Comparison of ENCODE assay signal across 9 mouse cellular contexts in genomic region chr1:134103861-134104260, GRCm38 (mm10). TPM values are rescaled to one million over a fixed set of nuclear protein-coding genes. Genes with fewer than 3 reads are reported as not detected.
DNase-seq lines count a peak whose midpoint lies in the region; ATAC-seq and TF ChIP-seq lines count a peak whose summit lies in the region.
"Had no signal": no experiment of that assay in that cellular context is flagged by ENCODE, and none has a peak within 500 bp of the region (broad histone marks: within the 10 kb centered on the region; RNA-seq: fewer than 3 reads in every experiment).

No protein-coding gene starts in this region.

- H3K4me2 ChIP-seq in lung, postnatal 0 days (replicated peaks; ENCODE audit: low read depth, low read length) = no peak overlapping the region
- no peak overlapping the region for H3K4me2 ChIP-seq in neural tube, embryonic 14.5 days (ENCODE audit: low read depth, low read length)

- WGBS in lung, postnatal 0 days = 54% methylated on average over 5 of the region's 5 CpGs
- 69% methylated on average over 5 of the region's 5 CpGs for WGBS in heart, embryonic 10.5 days
- 52% methylated on average over 5 of the region's 5 CpGs for WGBS in neural tube, embryonic 14.5 days

- peak; percentile 57 to 63 for DNase-seq in cerebellum, postnatal 14 days
- DNase-seq in cerebellum, adult 9-10 months = no peak
- peak; percentile 80 for DNase-seq in lung, postnatal 0 days (ENCODE audit: low spot score)
- no peak for DNase-seq in lung, adult 18-20 months
- no peak for DNase-seq in heart, embryonic 10.5 days (ENCODE audit: low spot score)
- DNase-seq in kidney, postnatal 10 days = no peak

- H3K9me3 ChIP-seq in lung, postnatal 0 days (ENCODE audit: low read length) = no peaks in the 10 kb centered on the region
- no peaks in the 10 kb centered on the region for H3K9me3 ChIP-seq in heart, embryonic 10.5 days
- H3K9me3 ChIP-seq in neural tube, embryonic 14.5 days (ENCODE audit: control insufficient read depth, low read length) = no peaks in the 10 kb centered on the region
- H3K9me3 ChIP-seq: megakaryocyte, embryonic 14.5 days had no signal

- no peak; the same call in 1 of the 2 replicates for TF ChIP-seq EP300 in lung, postnatal 0 days (IDR thresholded peaks at IDR 0.05)

- peak; percentile 29 for ATAC-seq in lung, postnatal 0 days
- ATAC-seq in neural tube, embryonic 14.5 days (ENCODE audit: low read depth) = no peak
- ATAC-seq in monocyte, adult 5-6 weeks (replicated peaks; ENCODE audit: insufficient number of reproducible peaks, low FRiP score, low TSS enrichment, poor library complexity, severe bottlenecking) = no peak

- H3K4me3 ChIP-seq in lung, postnatal 0 days (ENCODE audit: low read depth, low read length) = no peak overlapping the region
- no peak overlapping the region for H3K4me3 ChIP-seq in heart, embryonic 10.5 days
- H3K4me3 ChIP-seq in neural tube, embryonic 14.5 days (ENCODE audit: low read depth, low read length) = no peak overlapping the region
- H3K4me3 ChIP-seq: megakaryocyte, embryonic 14.5 days had no signal

- no peaks in the 10 kb centered on the region for H3K36me3 ChIP-seq in lung, postnatal 0 days (ENCODE audit: insufficient read depth, low read length)
- no peaks in the 10 kb centered on the region for H3K36me3 ChIP-seq in heart, embryonic 10.5 days
- no peaks in the 10 kb centered on the region for H3K36me3 ChIP-seq in neural tube, embryonic 14.5 days (ENCODE audit: control insufficient read depth, insufficient read depth, low read length)

- H3K4me1 ChIP-seq in lung, postnatal 0 days (ENCODE audit: insufficient read depth, low read depth, low read length) = peaks cover 26% of the 10 kb centered on the region
- peaks cover 31% of the 10 kb centered on the region for H3K4me1 ChIP-seq in heart, embryonic 10.5 days
- H3K4me1 ChIP-seq in neural tube, embryonic 14.5 days (ENCODE audit: control insufficient read depth, insufficient read depth, low read length) = peaks cover 3% of the 10 kb centered on the region

- TF ChIP-seq CTCF in lung, postnatal 0 days (IDR thresholded peaks at IDR 0.05) = no peak

- no peak overlapping the region for H3K9ac ChIP-seq in lung, postnatal 0 days (replicated peaks; ENCODE audit: low read depth)
- H3K9ac ChIP-seq in neural tube, embryonic 14.5 days (replicated peaks; ENCODE audit: low read depth, low read length) = no peak overlapping the region

- no peaks in the 10 kb centered on the region for H3K27me3 ChIP-seq in lung, postnatal 0 days (replicated peaks; ENCODE audit: insufficient read depth, low read length)
- peaks cover 19% of the 10 kb centered on the region for H3K27me3 ChIP-seq in heart, embryonic 10.5 days (ENCODE audit: insufficient read depth, poor library complexity, severe bottlenecking)
- no peaks in the 10 kb centered on the region for H3K27me3 ChIP-seq in neural tube, embryonic 14.5 days (ENCODE audit: control insufficient read depth, insufficient read depth, low read length)

- H3K27ac ChIP-seq in lung, postnatal 0 days (ENCODE audit: low read length) = peak overlapping the region; percentile 73
- peak overlapping the region; percentile 65; the same call in 1 of the 2 replicates for H3K27ac ChIP-seq in heart, embryonic 10.5 days
- peak overlapping the region; percentile 45 for H3K27ac ChIP-seq in neural tube, embryonic 14.5 days (ENCODE audit: low read depth, low read length)

RNA-seq across cellular contexts. Expression of gene Chit1, which starts 7.2 kb away (rescaled TPM):
- polyA plus RNA-seq in lung, postnatal 0 days (2015; fragmentation: Nextera tagmentation; extraction: Ambion mirVana) = 0.29 TPM in 1 of 2 replicates, not detected in the other
- 1.1 and 2.0 TPM in 2 replicates for polyA plus RNA-seq in heart, embryonic 10.5 days (2016; fragmentation: Nextera tagmentation; extraction: Ambion mirVana)
- 0.52 and 1.4 TPM in 2 replicates for polyA plus RNA-seq in neural tube, embryonic 14.5 days (2014; fragmentation: Nextera tagmentation; extraction: Ambion mirVana)
- total RNA-seq in monocyte, adult 5-6 weeks (2017) = 0.67 to 1.4 TPM (median 0.85 TPM) in 3 replicates

RNA-seq across cellular contexts. Expression of gene Btg2, which starts 24.9 kb away (rescaled TPM):
- 177 and 184 TPM in 2 replicates for polyA plus RNA-seq in lung, postnatal 0 days (2015; fragmentation: Nextera tagmentation; extraction: Ambion mirVana)
- polyA plus RNA-seq in heart, embryonic 10.5 days (2016; fragmentation: Nextera tagmentation; extraction: Ambion mirVana) = 26.1 and 34.2 TPM in 2 replicates
- polyA plus RNA-seq in neural tube, embryonic 14.5 days (2014; fragmentation: Nextera tagmentation; extraction: Ambion mirVana) = 22.4 and 26.9 TPM in 2 replicates
- 390 to 783 TPM (median 430 TPM) in 3 replicates for total RNA-seq in monocyte, adult 5-6 weeks (2017)

Comparison
In these comparisons a context has a peak if more than half of its experiments do, and no peak if none do; other contexts are left out.
1. DNase-seq: peak in cerebellum, postnatal 14 days (2 of 2) and lung, postnatal 0 days (single experiment); none in cerebellum, adult 9-10 months (single experiment), lung, adult 18-20 months (0 of 2), heart, embryonic 10.5 days (single experiment) and kidney, postnatal 10 days (single experiment).
2. Peak in every context shown above with its lines, with median percentiles within 50 percentile points of each other: H3K27ac ChIP-seq.